Mouse (Mus musculus) ES-Bruce4 (cell line): ENCODE data around the gene Pheta1.

Experiments used
- CTCF ChIP-seq: IDR thresholded peaks from one replicate; pipeline ENCODE4 v1.8.1; 2011; ENCODE audit warnings: low read depth, low read length
- EP300 ChIP-seq: IDR thresholded peaks from 2 replicates; pipeline ENCODE4 v1.6.1; 2011; ENCODE audit warnings: low read depth, low read length; ENCODE audit not compliant: insufficient read depth

GRCm38 (mm10) chr5:121889819-121890362 is 41.1 kb downstream of the Pheta1 start:
- TF ChIP-seq CTCF (no peak), EP300 (0 out of 2 replicates have a peak, but pooled peaks have one; percentile 40)
